Mouse (Mus musculus): ENCODE results near the gene Ppil1. TPM values are rescaled to one million over a fixed set of nuclear protein-coding genes. Genes with fewer than 3 reads are reported as not detected.

Gene Ppil1
- polyA plus RNA-seq, 1 experiment from 2014 or later = 131 TPM

GRCm38 (mm10) chr17:29237772-29238420 is 26.1 kb downstream of the Ppil1 start, which contains the start of gene Cpne5:
TSS of gene Cpne5 (minus strand) at chr17:29238167.
- under 1% methylated on average over 49 of the region's 73 CpGs for WGBS
- peak; percentile 66 for ATAC-seq
- 0 out of 2 replicates have a peak within 1 kb of the TSS, but pooled peaks have one; percentile 9 for H3K27ac ChIP-seq (ENCODE audit: low read depth, low read length)

GRCm38 (mm10) chr17:29237267-29237771 is 26.7 kb downstream of the Ppil1 start:
- H3K27me3 ChIP-seq (replicated peaks; ENCODE audit: control insufficient read depth, insufficient read depth, low read length) = 0 out of 2 replicates have a peak, but pooled peaks cover 9% of the 10 kb centered on the region
- ATAC-seq = no peak; the same call in 1 of the 2 replicates
- 1% methylated on average over 25 of the region's 32 CpGs for WGBS
- H3K4me2 ChIP-seq (ENCODE audit: low read length) = peak overlapping the region; percentile 99
- no peak for DNase-seq (ENCODE audit: low spot score)
- peaks cover 9% of the 10 kb centered on the region; the same call in 1 of the 2 replicates for H3K4me1 ChIP-seq (ENCODE audit: control insufficient read depth, insufficient read depth, low read length)
- H3K9me3 ChIP-seq (replicated peaks; ENCODE audit: control insufficient read depth, low read length) = no peaks in the 10 kb centered on the region
- H3K36me3 ChIP-seq (ENCODE audit: control insufficient read depth, insufficient read depth, low read length) = no peaks in the 10 kb centered on the region
- no peak overlapping the region for H3K27ac ChIP-seq (ENCODE audit: low read depth, low read length)
- peak overlapping the region; percentile 74 for H3K9ac ChIP-seq (ENCODE audit: low read length)
- H3K4me3 ChIP-seq (ENCODE audit: low read depth, low read length) = peak overlapping the region; percentile 58

More at GRCm38 (mm10) chr17:29237772-29238420, 26.1 kb downstream of the Ppil1 start, which contains the start of gene Cpne5:
- H3K27me3 ChIP-seq (replicated peaks; ENCODE audit: control insufficient read depth, insufficient read depth, low read length) = 0 out of 2 replicates have a peak, but pooled peaks cover 9% of the 10 kb centered on the region
- no peaks in the 10 kb centered on the region for H3K36me3 ChIP-seq (ENCODE audit: control insufficient read depth, insufficient read depth, low read length)
- no peaks in the 10 kb centered on the region for H3K9me3 ChIP-seq (replicated peaks; ENCODE audit: control insufficient read depth, low read length)
- H3K4me1 ChIP-seq (ENCODE audit: control insufficient read depth, insufficient read depth, low read length) = peaks cover 9% of the 10 kb centered on the region; the same call in 1 of the 2 replicates
- H3K4me3 ChIP-seq (ENCODE audit: low read depth, low read length) = peak within 1 kb of the TSS; percentile 58
- peak within 1 kb of the TSS; percentile 99 for H3K4me2 ChIP-seq (ENCODE audit: low read length)
- H3K9ac ChIP-seq (ENCODE audit: low read length) = peak within 1 kb of the TSS; percentile 74
- peak; percentile 41 for DNase-seq (ENCODE audit: low spot score)

- DNase-seq (ENCODE audit: low spot score) = no peak
- no peak overlapping the region for H3K4me2 ChIP-seq (ENCODE audit: low read length)
- no peak overlapping the region for H3K9ac ChIP-seq (ENCODE audit: low read length)
- no peak overlapping the region for H3K27ac ChIP-seq (ENCODE audit: low read depth, low read length)
- peaks cover 9% of the 10 kb centered on the region; the same call in 1 of the 2 replicates for H3K4me1 ChIP-seq (ENCODE audit: control insufficient read depth, insufficient read depth, low read length)
- ATAC-seq = no peak
- H3K4me3 ChIP-seq (ENCODE audit: low read depth, low read length) = no peak overlapping the region
- no peaks in the 10 kb centered on the region for H3K36me3 ChIP-seq (ENCODE audit: control insufficient read depth, insufficient read depth, low read length)
- 0 out of 2 replicates have a peak, but pooled peaks cover 9% of the 10 kb centered on the region for H3K27me3 ChIP-seq (replicated peaks; ENCODE audit: control insufficient read depth, insufficient read depth, low read length)
- no peaks in the 10 kb centered on the region for H3K9me3 ChIP-seq (replicated peaks; ENCODE audit: control insufficient read depth, low read length)
- 76% methylated on average over 7 of the region's 7 CpGs for WGBS
Observed at GRCm38 (mm10) chr17:29236111-29236510, 27.9 kb downstream of the Ppil1 start.

GRCm38 (mm10) chr17:29231109-29231508 is 32.9 kb downstream of the Ppil1 start:
- no peak for ATAC-seq

GRCm38 (mm10) chr17:29220631-29221030 is 43.4 kb downstream of the Ppil1 start:
- Histone ChIP-seq H3K27me3 (replicated peaks; ENCODE audit: control insufficient read depth, insufficient read depth, low read length) (no peaks in the 10 kb centered on the region), H3K9ac (ENCODE audit: low read length) (no peak overlapping the region), H3K4me2 (ENCODE audit: low read length) (no peak overlapping the region), H3K36me3 (ENCODE audit: control insufficient read depth, insufficient read depth, low read length) (no peaks in the 10 kb centered on the region), H3K4me1 (ENCODE audit: control insufficient read depth, insufficient read depth, low read length) (0 out of 2 replicates have a peak, but pooled peaks cover 5% of the 10 kb centered on the region), H3K4me3 (ENCODE audit: low read depth, low read length) (no peak overlapping the region), H3K27ac (ENCODE audit: low read depth, low read length) (no peak overlapping the region), H3K9me3 (replicated peaks; ENCODE audit: control insufficient read depth, low read length) (no peaks in the 10 kb centered on the region)
- DNase-seq (ENCODE audit: low spot score) = no peak
- ATAC-seq = no peak
- 12% methylated on average over 14 of the region's 14 CpGs for WGBS

More at GRCm38 (mm10) chr17:29231109-29231508, 32.9 kb downstream of the Ppil1 start:
- Histone ChIP-seq H3K4me1 (ENCODE audit: control insufficient read depth, insufficient read depth, low read length) (no peaks in the 10 kb centered on the region), H3K36me3 (ENCODE audit: control insufficient read depth, insufficient read depth, low read length) (no peaks in the 10 kb centered on the region), H3K27me3 (replicated peaks; ENCODE audit: control insufficient read depth, insufficient read depth, low read length) (no peaks in the 10 kb centered on the region), H3K9ac (ENCODE audit: low read length) (no peak overlapping the region), H3K4me3 (ENCODE audit: low read depth, low read length) (no peak overlapping the region), H3K4me2 (ENCODE audit: low read length) (no peak overlapping the region), H3K9me3 (replicated peaks; ENCODE audit: control insufficient read depth, low read length) (no peaks in the 10 kb centered on the region), H3K27ac (ENCODE audit: low read depth, low read length) (no peak overlapping the region)
- DNase-seq (ENCODE audit: low spot score) = no peak
- WGBS = 66% methylated on average over 10 of the region's 10 CpGs

- Histone ChIP-seq H3K36me3 (ENCODE audit: control insufficient read depth, insufficient read depth, low read length) (no peaks in the 10 kb centered on the region), H3K9me3 (replicated peaks; ENCODE audit: control insufficient read depth, low read length) (no peaks in the 10 kb centered on the region), H3K4me2 (ENCODE audit: low read length) (no peak overlapping the region), H3K27me3 (replicated peaks; ENCODE audit: control insufficient read depth, insufficient read depth, low read length) (no peaks in the 10 kb centered on the region), H3K4me3 (ENCODE audit: low read depth, low read length) (no peak overlapping the region), H3K9ac (ENCODE audit: low read length) (no peak overlapping the region), H3K4me1 (ENCODE audit: control insufficient read depth, insufficient read depth, low read length) (peaks cover 24% of the 10 kb centered on the region), H3K27ac (ENCODE audit: low read depth, low read length) (no peak overlapping the region)
- WGBS = 80% methylated on average over 5 of the region's 5 CpGs
- DNase-seq (ENCODE audit: low spot score) (no peak), ATAC-seq (no peak)
Observed at GRCm38 (mm10) chr17:29218017-29218416, 46.0 kb downstream of the Ppil1 start.

- no peak overlapping the region for H3K27ac ChIP-seq (ENCODE audit: low read depth, low read length)
- no peaks in the 10 kb centered on the region for H3K27me3 ChIP-seq (replicated peaks; ENCODE audit: control insufficient read depth, insufficient read depth, low read length)
- no peak overlapping the region for H3K9ac ChIP-seq (ENCODE audit: low read length)
- WGBS = 44% methylated on average over 7 of the region's 7 CpGs
- H3K4me2 ChIP-seq (ENCODE audit: low read length) = no peak overlapping the region
- DNase-seq (ENCODE audit: low spot score) (no peak), ATAC-seq (no peak)
- no peak overlapping the region for H3K4me3 ChIP-seq (ENCODE audit: low read depth, low read length)
- no peaks in the 10 kb centered on the region for H3K9me3 ChIP-seq (replicated peaks; ENCODE audit: control insufficient read depth, low read length)
- H3K36me3 ChIP-seq (ENCODE audit: control insufficient read depth, insufficient read depth, low read length) = no peaks in the 10 kb centered on the region
- H3K4me1 ChIP-seq (ENCODE audit: control insufficient read depth, insufficient read depth, low read length) = peaks cover 25% of the 10 kb centered on the region
Observed at GRCm38 (mm10) chr17:29216078-29216477, 47.9 kb downstream of the Ppil1 start.

- DNase-seq (ENCODE audit: low spot score) (no peak), ATAC-seq (no peak)
- 8% methylated on average over 10 of the region's 10 CpGs for WGBS
- Histone ChIP-seq H3K4me3 (ENCODE audit: low read depth, low read length) (no peak overlapping the region), H3K27ac (ENCODE audit: low read depth, low read length) (peak overlapping the region; percentile 74; the same call in 1 of the 2 replicates), H3K4me2 (ENCODE audit: low read length) (no peak overlapping the region), H3K9ac (ENCODE audit: low read length) (peak overlapping the region; percentile 35; the same call in 1 of the 2 replicates), H3K9me3 (replicated peaks; ENCODE audit: control insufficient read depth, low read length) (no peaks in the 10 kb centered on the region), H3K4me1 (ENCODE audit: control insufficient read depth, insufficient read depth, low read length) (peaks cover 19% of the 10 kb centered on the region), H3K36me3 (ENCODE audit: control insufficient read depth, insufficient read depth, low read length) (no peaks in the 10 kb centered on the region), H3K27me3 (replicated peaks; ENCODE audit: control insufficient read depth, insufficient read depth, low read length) (no peaks in the 10 kb centered on the region)
Observed at GRCm38 (mm10) chr17:29214655-29215054, 49.3 kb downstream of the Ppil1 start.

GRCm38 (mm10) chr17:29214193-29214456 is 49.9 kb downstream of the Ppil1 start:
- H3K9me3 ChIP-seq (replicated peaks; ENCODE audit: control insufficient read depth, low read length) = no peaks in the 10 kb centered on the region
- H3K4me2 ChIP-seq (ENCODE audit: low read length) = no peak overlapping the region
- H3K4me3 ChIP-seq (ENCODE audit: low read depth, low read length) = no peak overlapping the region
- H3K4me1 ChIP-seq (ENCODE audit: control insufficient read depth, insufficient read depth, low read length) = peaks cover 19% of the 10 kb centered on the region
- no peak for DNase-seq (ENCODE audit: low spot score)
- peak overlapping the region; percentile 74; the same call in 1 of the 2 replicates for H3K27ac ChIP-seq (ENCODE audit: low read depth, low read length)
- no peaks in the 10 kb centered on the region for H3K36me3 ChIP-seq (ENCODE audit: control insufficient read depth, insufficient read depth, low read length)
- 33% methylated on average over 4 of the region's 4 CpGs for WGBS
- H3K27me3 ChIP-seq (replicated peaks; ENCODE audit: control insufficient read depth, insufficient read depth, low read length) = no peaks in the 10 kb centered on the region
- peak overlapping the region; percentile 35; the same call in 1 of the 2 replicates for H3K9ac ChIP-seq (ENCODE audit: low read length)
- no peak for ATAC-seq
